Comparison of ENCODE assay signal across 22 mouse cellular contexts in the genomic region with DNA sequence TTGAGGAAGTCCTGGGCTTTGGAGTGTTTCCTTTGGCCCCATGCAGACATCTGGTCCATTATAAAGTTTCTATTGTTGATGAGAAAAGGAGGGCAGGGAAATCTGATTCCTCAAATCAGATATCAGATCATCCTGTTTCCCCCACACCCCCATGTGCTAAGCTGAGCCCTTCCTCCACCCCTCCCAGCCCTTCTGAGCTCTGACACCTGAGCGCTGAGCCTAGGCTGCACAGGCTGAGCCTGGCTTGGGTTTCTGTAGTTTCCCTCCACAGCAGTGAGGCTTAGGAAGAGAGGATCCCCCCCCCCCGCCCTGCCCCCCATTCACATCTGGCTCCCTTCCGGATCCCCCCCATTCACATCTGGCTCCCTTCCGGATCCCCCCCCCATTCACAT. TPM values are rescaled to one million over a fixed set of nuclear protein-coding genes. Genes with fewer than 3 reads are reported as not detected.
DNase-seq lines count a peak whose midpoint lies in the region; ATAC-seq and TF ChIP-seq lines count a peak whose summit lies in the region.
"Had no signal": no experiment of that assay in that cellular context is flagged by ENCODE, and none has a peak within 500 bp of the region (broad histone marks: within the 10 kb centered on the region; RNA-seq: fewer than 3 reads in every experiment).

No protein-coding gene starts in this region.

- peaks cover 37% of the 10 kb centered on the region for H3K4me1 ChIP-seq in kidney, embryonic 14.5 days (ENCODE audit: control insufficient read depth, insufficient read depth, low read length)
- no peaks in the 10 kb centered on the region for H3K4me1 ChIP-seq in testis, adult 2 months (ENCODE audit: control insufficient read depth, insufficient read depth, low read length)
- peaks cover 8% of the 10 kb centered on the region; the same call in 1 of the 2 replicates for H3K4me1 ChIP-seq in limb, embryonic 14.5 days (ENCODE audit: control insufficient read depth, insufficient read depth, low read length)
- H3K4me1 ChIP-seq: intestine, embryonic 15.5 days had no signal

- H3K27ac ChIP-seq in gastrocnemius, adult 2 months: peak overlapping the region; percentile 54
- peak overlapping the region; percentile 79 for H3K27ac ChIP-seq in kidney, embryonic 14.5 days (ENCODE audit: low read depth, low read length)
- no peak overlapping the region for H3K27ac ChIP-seq in testis, adult 2 months (ENCODE audit: control insufficient read depth, insufficient read depth, low read depth, low read length)
- H3K27ac ChIP-seq in limb, embryonic 14.5 days (replicated peaks; ENCODE audit: low read depth, low read length): no peak overlapping the region
- H3K27ac ChIP-seq: forebrain, embryonic 15.5 days; hindbrain, embryonic 12.5 days; intestine, embryonic 15.5 days; midbrain, embryonic 13.5 days had no signal

- peak; percentile 92 for ATAC-seq in kidney, embryonic 14.5 days (ENCODE audit: low FRiP score, low TSS enrichment)
- peak; percentile 41; the same call in 1 of the 2 replicates for ATAC-seq in limb, embryonic 14.5 days (ENCODE audit: low FRiP score, low read depth)
- ATAC-seq: forebrain, embryonic 15.5 days; intestine, embryonic 15.5 days; midbrain, embryonic 13.5 days had no signal

- DNase-seq in gastrocnemius, adult 2 months: no peak
- DNase-seq in gastrocnemius, postnatal 36 days: no peak
- DNase-seq in kidney, adult 9 months: no peak
- DNase-seq in testis, postnatal 10 days (ENCODE audit: low spot score): no peak
- DNase-seq in limb, embryonic 14.5 days (ENCODE audit: low spot score): no peak
- DNase-seq in layer of hippocampus, adult 9-11 months: no peak
- DNase-seq: adrenal gland, postnatal 25 days; cerebellum, adult 11 months; cerebellum, postnatal 10 days; kidney, postnatal 4 days; liver; lung, postnatal 10 days; right cerebral cortex, postnatal 14 days; thymus, postnatal 14 days had no signal

- H3K36me3 ChIP-seq in kidney, embryonic 14.5 days (ENCODE audit: control insufficient read depth, insufficient read depth, low read length): no peaks in the 10 kb centered on the region
- no peaks in the 10 kb centered on the region for H3K36me3 ChIP-seq in testis, adult 2 months (ENCODE audit: control insufficient read depth, insufficient read depth, low read length)
- no peaks in the 10 kb centered on the region for H3K36me3 ChIP-seq in limb, embryonic 14.5 days (ENCODE audit: control insufficient read depth, insufficient read depth, low read length)
- H3K36me3 ChIP-seq: forebrain, embryonic 15.5 days; G1E; heart, embryonic 13.5 days; hindbrain, embryonic 12.5 days; intestine, embryonic 15.5 days; midbrain, embryonic 13.5 days had no signal

- no peaks in the 10 kb centered on the region for H3K9me3 ChIP-seq in kidney, embryonic 14.5 days (ENCODE audit: control insufficient read depth, low read length)
- no peaks in the 10 kb centered on the region for H3K9me3 ChIP-seq in limb, embryonic 14.5 days (ENCODE audit: control insufficient read depth, low read length)
- H3K9me3 ChIP-seq: forebrain, embryonic 15.5 days; G1E; heart, embryonic 13.5 days; hindbrain, embryonic 12.5 days; intestine, embryonic 15.5 days; midbrain, embryonic 13.5 days had no signal

- 13% methylated on average over 3 of the region's 4 CpGs for WGBS in kidney, embryonic 14.5 days
- 10% methylated on average over 4 of the region's 4 CpGs for WGBS in limb, embryonic 14.5 days

- H3K9ac ChIP-seq in kidney, embryonic 14.5 days (ENCODE audit: low read depth, low read length): no peak overlapping the region
- no peak overlapping the region for H3K9ac ChIP-seq in limb, embryonic 14.5 days (ENCODE audit: low read depth, low read length, severe bottlenecking)
- H3K9ac ChIP-seq: forebrain, embryonic 15.5 days; hindbrain, embryonic 12.5 days; intestine, embryonic 15.5 days; midbrain, embryonic 13.5 days had no signal

- intact Hi-C loops in gastrocnemius, adult 2 months (cut with DNase I): no loop called here
- intact Hi-C loops in gastrocnemius, postnatal 36 days (cut with DNase I): no loop called here

- no peak for TF ChIP-seq CTCF in gastrocnemius, adult 2 months (IDR thresholded peaks at IDR 0.05)
- no peak for TF ChIP-seq CTCF in testis, adult 2 months (IDR thresholded peaks at IDR 0.05; ENCODE audit: control insufficient read depth, insufficient read depth, insufficient replicate concordance, low read depth, low read length)

- H3K27me3 ChIP-seq in kidney, embryonic 14.5 days (ENCODE audit: control insufficient read depth, insufficient read depth, low read length): no peaks in the 10 kb centered on the region
- H3K27me3 ChIP-seq in testis, adult 2 months (ENCODE audit: control insufficient read depth, insufficient read depth, low read length): no peaks in the 10 kb centered on the region
- H3K27me3 ChIP-seq in limb, embryonic 14.5 days (ENCODE audit: control insufficient read depth, insufficient read depth, low read length): no peaks in the 10 kb centered on the region
- H3K27me3 ChIP-seq: forebrain, embryonic 15.5 days; heart, embryonic 13.5 days; hindbrain, embryonic 12.5 days; intestine, embryonic 15.5 days; midbrain, embryonic 13.5 days had no signal

- TF ChIP-seq POLR2A in testis, adult 2 months (IDR thresholded peaks at IDR 0.05; ENCODE audit: control insufficient read depth, low read depth, low read length): no peak
- no peak for TF ChIP-seq POLR2A in limb, embryonic 14.5 days (IDR thresholded peaks at IDR 0.05; ENCODE audit: borderline replicate concordance, extremely low read depth, insufficient read depth, insufficient read length)

- 0 out of 2 replicates have a peak overlapping the region, but pooled peaks have one; percentile 4 for H3K4me3 ChIP-seq in gastrocnemius, adult 2 months
- H3K4me3 ChIP-seq in kidney, embryonic 14.5 days (ENCODE audit: low read length): no peak overlapping the region
- H3K4me3 ChIP-seq in testis, adult 2 months (ENCODE audit: control insufficient read depth, low read depth, low read length): peak overlapping the region; percentile 57
- H3K4me3 ChIP-seq in limb, embryonic 14.5 days (replicated peaks; ENCODE audit: low read length): no peak overlapping the region
- H3K4me3 ChIP-seq: forebrain, embryonic 15.5 days; heart, embryonic 13.5 days; hindbrain, embryonic 12.5 days; intestine, embryonic 15.5 days; midbrain, embryonic 13.5 days had no signal

- H3K4me2 ChIP-seq in kidney, embryonic 14.5 days (replicated peaks; ENCODE audit: low read depth, low read length): peak overlapping the region; percentile 30
- no peak overlapping the region for H3K4me2 ChIP-seq in limb, embryonic 14.5 days (replicated peaks; ENCODE audit: low read depth, low read length, severe bottlenecking)
- H3K4me2 ChIP-seq: forebrain, embryonic 15.5 days; hindbrain, embryonic 12.5 days; midbrain, embryonic 13.5 days had no signal

RNA-seq across cellular contexts. Expression of gene Tbc1d7, which starts 46.6 kb away (rescaled TPM):
- 10 to 100 TPM; 20.7 to 29.4 TPM for total RNA-seq in gastrocnemius, adult 2 months (2021)
- 10 to 100 TPM; 26.0 to 26.4 TPM for total RNA-seq in gastrocnemius, postnatal 36 days (2021)
- polyA plus RNA-seq in kidney, embryonic 14.5 days (2014; fragmentation: Nextera tagmentation; extraction: Ambion mirVana): 61.1 and 64.8 TPM in 2 replicates
- polyA plus RNA-seq in testis, adult 2 months (2012; rRNA removed): 18.1 and 19.6 TPM in 2 replicates
- polyA plus RNA-seq in limb, embryonic 14.5 days (2012; rRNA removed): 28.6 and 31.6 TPM in 2 replicates
- polyA plus RNA-seq in limb, embryonic 14.5 days (2014; fragmentation: Nextera tagmentation; extraction: Ambion mirVana): 52.4 and 57.0 TPM in 2 replicates

Comparison
In these comparisons a context has a peak if more than half of its experiments do, and no peak if none do; other contexts are left out.
1. H3K27ac ChIP-seq: peak in gastrocnemius, adult 2 months (single experiment) and kidney, embryonic 14.5 days (single experiment); none in testis, adult 2 months (single experiment) and limb, embryonic 14.5 days (single experiment).
2. H3K4me3 ChIP-seq: peak in gastrocnemius, adult 2 months (single experiment) and testis, adult 2 months (single experiment); none in kidney, embryonic 14.5 days (single experiment) and limb, embryonic 14.5 days (single experiment).